Mouse (Mus musculus) right cerebral cortex, adult 18-20 months (tissue): ENCODE data around the gene Fam104a.

ENCODE experiments used
- DNase-seq: peaks from one replicate; pipeline ENCODE4 v3.0.0; 2022; ENCODE audit warnings: mixed read lengths

The Fam104a gene

GRCm38 (mm10) chr11:113683957-113684706 is at the start of gene Fam104a, which contains the start of gene D11Wsu47e:
Gene Fam104a, minus strand, starts transcription at chr11:113684155.
Gene D11Wsu47e, plus strand, starts transcription at chr11:113684412.
- peak; percentile 96 for DNase-seq

DNA sequence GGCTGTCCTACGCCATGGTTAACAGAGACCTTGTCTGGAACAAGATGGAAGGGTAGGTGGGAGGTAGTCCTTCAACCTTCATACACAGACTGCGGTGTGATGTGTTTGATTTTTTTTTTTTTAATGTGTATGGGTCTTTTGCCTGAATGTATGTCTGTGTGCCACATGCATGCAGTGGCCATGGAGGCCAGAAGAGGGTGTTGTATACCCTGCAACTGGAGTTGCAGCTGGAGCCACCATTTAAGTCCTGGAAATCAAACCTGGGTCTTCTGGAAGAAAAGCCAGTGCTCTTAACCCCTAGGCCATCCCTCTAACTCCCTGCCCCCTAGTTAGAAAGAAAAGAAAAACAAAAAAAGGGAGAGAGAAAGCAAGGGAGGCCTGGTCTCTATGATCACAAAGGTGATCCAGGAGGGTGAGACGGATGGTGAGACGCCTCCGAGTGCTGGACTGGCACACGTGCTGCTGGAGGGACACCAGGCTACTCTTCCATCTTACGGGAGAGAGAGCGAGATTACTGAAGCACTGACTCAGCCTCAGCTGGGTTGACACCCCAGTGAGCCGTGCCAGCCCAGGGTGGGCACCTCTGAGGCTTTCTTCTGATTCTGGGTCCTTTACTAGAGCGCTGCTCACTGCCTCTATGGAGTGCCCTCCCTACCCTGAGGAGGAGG is 48.1 kb upstream of the Fam104a start:
- DNase-seq = no peak

DNA sequence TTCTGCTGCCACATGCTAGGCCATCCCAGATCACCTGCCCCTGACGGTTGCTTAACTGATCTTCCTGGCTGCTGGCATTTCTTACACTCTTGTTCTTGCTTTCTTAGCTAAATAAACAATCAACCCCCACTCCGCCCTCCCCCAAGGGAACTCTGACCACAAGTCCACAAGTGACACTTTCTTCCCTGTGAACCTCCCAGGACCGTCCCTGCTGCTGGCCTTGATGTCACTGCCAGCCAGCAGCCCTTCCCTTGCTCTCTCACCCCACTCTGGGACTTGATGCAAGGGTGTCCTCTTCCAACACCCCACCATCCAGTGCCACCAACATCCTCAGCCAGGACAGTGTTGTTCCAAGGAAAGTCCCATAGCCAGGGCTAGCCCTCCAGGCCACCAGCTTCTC is 46.9 kb upstream of the Fam104a start:
- DNase-seq = no peak

GRCm38 (mm10) chr11:113729917-113730316 is 46.0 kb upstream of the Fam104a start:
- DNase-seq = no peak

- DNase-seq = no peak
These were observed 45.3 kb upstream of the Fam104a start for GRCm38 (mm10) chr11:113729239-113729638.

DNA sequence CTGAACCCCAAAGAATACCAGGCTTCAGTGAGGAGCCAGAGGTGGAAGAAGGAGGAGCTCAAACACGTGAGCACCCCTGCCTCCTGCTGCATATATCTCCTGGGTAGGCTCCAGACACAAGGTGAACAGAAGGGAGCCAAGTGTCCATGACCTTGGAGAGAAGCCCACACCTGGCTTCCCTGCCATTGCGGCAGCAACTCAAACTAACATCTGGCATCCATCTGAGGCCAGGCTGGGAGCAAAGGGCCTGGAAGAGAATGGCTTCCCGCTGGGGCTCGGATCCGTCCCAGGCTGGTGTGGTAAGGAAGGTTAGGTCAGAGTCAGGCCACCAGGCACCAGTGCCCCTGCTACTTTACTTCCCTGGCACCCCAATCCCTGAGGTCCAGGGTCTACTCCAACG is 44.0 kb upstream of the Fam104a start:
- no peak for DNase-seq

DNA sequence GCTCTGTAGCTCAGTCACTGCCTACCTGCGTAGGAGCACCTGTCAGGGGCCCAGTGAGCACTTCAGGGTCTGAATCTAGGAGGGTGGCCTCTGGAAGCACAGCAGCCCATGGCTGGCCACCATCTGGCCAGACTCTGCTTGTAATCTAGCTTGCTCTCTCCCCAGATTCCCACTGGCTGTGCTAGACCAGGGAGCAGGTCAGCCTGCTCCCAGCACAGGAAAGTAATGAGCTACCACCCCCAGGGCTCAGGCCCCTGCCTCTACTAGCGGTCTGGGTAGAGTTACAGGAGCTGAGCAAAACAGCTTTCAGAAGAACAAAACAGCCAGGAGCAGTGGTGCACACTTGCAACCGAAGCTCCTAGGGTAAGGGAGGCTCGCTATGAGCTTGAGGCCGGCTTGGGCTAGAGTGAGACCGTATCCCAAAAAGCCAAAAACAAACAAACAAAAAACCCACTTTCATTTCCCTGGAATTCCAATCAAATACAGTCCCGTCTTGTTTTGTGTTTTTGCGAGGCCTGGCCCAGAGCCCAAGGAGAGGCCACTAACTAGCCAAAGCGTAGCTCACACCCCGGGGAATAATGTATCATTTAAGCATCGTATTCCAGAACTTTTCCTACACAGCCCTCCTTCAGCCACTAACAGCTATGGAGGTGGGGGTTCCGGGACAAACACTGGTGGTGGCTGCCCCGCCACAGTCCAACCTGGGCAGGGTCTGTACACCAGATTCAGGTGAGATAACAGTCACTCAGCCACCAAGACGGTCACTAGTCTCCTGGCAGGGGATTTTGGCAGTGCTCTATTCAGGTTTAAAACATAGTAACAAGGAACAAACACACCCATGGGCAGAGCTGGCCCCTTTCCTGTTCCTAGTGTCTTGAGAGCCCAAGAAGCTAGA is 43.3 kb upstream of the Fam104a start:
- DNase-seq = no peak

- DNase-seq = no peak
These were observed 41.5 kb upstream of the Fam104a start for GRCm38 (mm10) chr11:113725235-113726048.

- no peak for DNase-seq
These were observed 38.6 kb upstream of the Fam104a start for GRCm38 (mm10) chr11:113722405-113723090.

GRCm38 (mm10) chr11:113717767-113718424 is 33.9 kb upstream of the Fam104a start:
- no peak for DNase-seq

- no peak for DNase-seq
These were observed 32.2 kb upstream of the Fam104a start for GRCm38 (mm10) chr11:113716132-113716531.

DNA sequence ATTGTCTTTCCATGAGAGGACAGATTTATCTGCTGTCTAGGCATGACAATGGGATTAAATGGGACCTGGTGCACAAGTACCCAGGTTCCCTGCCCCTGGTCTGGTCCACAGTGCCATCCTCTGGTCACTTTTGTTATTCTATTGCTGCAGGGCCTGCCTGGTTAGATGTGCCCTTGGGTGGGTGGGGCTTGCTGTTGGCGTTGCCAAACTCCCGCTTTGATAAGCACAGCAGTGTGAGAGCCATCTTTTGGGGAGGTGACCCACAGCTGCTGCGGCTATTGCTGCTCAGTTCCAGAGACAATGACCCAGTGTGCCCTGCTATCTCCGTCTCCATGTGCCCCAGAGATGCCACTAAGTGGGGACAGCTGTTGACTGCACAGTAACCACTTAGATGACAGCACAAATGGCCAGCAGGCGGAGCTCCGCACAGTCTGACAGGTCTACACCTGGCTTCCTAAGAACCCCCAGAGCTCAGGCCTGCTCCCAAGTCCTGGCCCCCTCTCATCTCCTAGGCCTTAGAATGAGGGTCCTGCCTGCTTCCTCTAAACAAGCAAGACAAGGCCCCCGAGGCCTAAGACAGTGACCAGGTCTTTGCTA is 31.2 kb upstream of the Fam104a start:
- DNase-seq = no peak

- DNase-seq = no peak
These were observed 27.1 kb upstream of the Fam104a start for GRCm38 (mm10) chr11:113711061-113711460.

DNA sequence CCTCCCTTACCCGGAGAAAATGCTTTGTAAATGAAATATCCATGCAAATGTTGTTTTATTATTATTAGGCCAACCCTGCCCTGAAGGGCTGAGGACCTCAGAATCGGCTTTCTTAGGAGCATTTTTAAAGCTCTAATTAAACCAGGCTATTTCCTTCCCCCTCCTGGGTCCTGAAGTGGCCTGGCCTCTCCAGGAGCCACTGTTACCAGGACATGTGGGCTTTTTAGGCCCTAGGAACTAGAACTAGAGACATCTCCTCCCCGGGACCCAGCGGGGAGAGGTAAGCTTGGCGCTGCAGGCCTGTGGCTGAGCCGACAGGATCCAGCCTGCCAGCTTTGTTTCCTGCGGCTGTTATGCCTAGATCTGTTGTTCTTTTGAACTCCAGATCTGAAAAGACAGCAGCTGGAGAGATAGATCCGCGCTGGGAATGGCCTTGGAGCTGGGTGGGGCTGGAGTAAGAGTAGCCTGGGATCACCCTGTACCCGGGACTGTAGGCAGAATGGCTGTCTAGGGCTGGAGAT is 26.4 kb upstream of the Fam104a start:
- DNase-seq = no peak

- no peak for DNase-seq
These were observed 25.8 kb upstream of the Fam104a start, which contains the start of gene Cpsf4l for GRCm38 (mm10) chr11:113709731-113710256. Gene Cpsf4l, minus strand, starts transcription at chr11:113710017.

DNA sequence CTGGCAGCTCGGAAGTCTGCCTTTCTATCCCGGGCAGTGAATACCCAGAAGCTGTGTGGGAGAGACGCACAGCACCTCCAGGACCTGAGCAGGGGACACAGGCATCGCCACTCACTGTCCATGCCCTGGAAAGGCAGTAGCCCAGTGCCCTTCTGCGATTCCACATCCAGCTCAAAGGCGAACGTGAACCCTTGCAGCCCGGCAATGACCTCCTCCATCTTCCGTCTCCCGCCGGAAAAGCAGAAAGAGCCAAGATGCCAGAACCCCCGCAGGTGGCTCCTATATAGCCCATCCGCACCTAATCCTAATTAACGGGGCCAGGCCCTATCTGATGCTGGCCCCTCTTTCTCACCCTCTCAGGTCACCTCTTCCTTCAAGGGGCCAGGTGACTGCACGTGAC is 25.3 kb upstream of the Fam104a start:
- no peak for DNase-seq

DNA sequence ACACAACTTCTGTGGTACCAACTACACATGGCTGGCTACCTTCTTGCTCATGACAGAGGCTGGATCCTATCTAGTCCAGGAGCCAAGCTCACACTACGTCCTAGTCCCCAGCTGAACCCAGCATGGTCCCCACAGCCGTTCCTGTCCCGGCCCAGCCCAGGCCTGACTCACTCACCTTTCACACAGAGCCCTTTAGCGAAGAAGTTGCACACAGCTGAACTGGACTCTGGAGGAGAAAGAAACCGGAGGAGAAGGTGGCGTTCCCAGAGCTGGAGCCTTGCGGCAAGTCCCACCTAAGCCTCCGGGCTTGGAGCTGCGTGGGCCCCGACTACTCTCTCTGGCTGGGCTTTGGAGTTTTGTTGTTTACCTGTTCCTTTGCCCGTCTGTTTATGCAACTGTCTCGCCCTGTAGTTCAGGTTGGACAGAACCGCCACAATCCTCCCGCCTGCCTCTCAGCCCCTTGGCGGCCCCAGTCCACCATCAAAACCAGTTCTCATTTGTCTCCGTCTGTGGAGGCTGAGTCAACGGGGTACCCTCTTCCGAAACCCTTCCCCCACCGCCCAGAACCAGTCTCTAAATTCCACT is 24.8 kb upstream of the Fam104a start:
- no peak for DNase-seq

GRCm38 (mm10) chr11:113705966-113706652 is 22.2 kb upstream of the Fam104a start:
- DNase-seq = no peak

DNA sequence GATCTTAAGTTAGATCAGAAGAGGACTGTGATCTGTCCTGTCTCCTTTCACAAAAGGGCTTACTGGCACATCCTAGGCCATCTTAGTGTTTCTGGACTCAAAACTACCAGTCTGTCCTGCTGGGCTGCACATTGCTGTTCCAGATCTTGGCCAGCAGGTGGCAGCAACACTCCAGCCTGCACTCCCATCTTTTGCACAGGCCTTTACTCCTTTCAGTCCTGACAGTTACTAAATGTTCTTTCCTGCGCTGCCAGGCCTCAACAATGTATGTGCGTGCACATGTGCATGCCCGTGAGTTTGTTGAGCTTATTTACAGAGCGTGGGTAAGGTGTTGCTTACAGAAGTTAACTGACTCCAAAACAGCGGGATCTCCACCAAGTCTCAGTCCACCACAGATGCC is 19.8 kb upstream of the Fam104a start:
- peak; percentile 76 for DNase-seq
